Comparison of ENCODE assay signal across 9 mouse cellular contexts in the genomic region with DNA sequence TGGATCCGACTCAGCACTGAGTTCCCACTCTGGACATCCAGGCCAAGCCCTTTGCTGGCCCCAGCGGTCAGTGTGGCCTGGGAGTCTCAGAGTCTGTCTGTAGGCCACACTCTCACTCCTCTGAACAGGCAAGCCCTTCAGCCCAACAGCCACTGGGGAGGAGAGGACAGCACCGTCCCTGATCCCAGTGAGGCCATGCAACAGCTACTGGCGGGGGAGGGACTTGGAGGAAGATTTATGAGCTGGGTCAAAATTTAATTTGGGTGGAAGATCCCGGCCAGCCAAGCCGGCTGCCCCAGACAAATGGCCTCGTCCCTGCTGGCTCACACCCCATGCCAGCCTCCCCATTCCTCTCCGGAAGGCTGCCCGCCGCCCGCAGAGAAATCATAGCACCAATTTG. TPM values are rescaled to one million over a fixed set of nuclear protein-coding genes. Genes with fewer than 3 reads are reported as not detected.
DNase-seq lines count a peak whose midpoint lies in the region; ATAC-seq and TF ChIP-seq lines count a peak whose summit lies in the region.
"Had no signal": no experiment of that assay in that cellular context is flagged by ENCODE, and none has a peak within 500 bp of the region (broad histone marks: within the 10 kb centered on the region; RNA-seq: fewer than 3 reads in every experiment).

No protein-coding gene starts in this region.

- no peak for TF ChIP-seq CTCF in E14TG2a.4 (conservative IDR thresholded peaks at IDR 0.05; ENCODE audit: low read length)
- no peak for TF ChIP-seq CTCF in thymus, adult 2 months (IDR thresholded peaks at IDR 0.05; ENCODE audit: borderline replicate concordance, control insufficient read depth, extremely low read depth, insufficient read depth, low read length, poor library complexity)

- H3K27ac ChIP-seq in thymus, adult 2 months (ENCODE audit: control insufficient read depth, insufficient read depth, low read length), result no peak overlapping the region
- H3K27ac ChIP-seq: macrophage had no signal

- ATAC-seq in inflammation-experienced regulatory T-cells, adult 6 months, result no peak

- H3K9me3 ChIP-seq in E14TG2a.4 (ENCODE audit: low read length), result no peaks in the 10 kb centered on the region

- peak overlapping the region; percentile 35; the same call in 1 of the 2 replicates for H3K4me3 ChIP-seq in E14TG2a.4 (replicated peaks; ENCODE audit: low read length)
- no peak overlapping the region for H3K4me3 ChIP-seq in thymus, adult 2 months (ENCODE audit: control insufficient read depth, insufficient read depth, low read length)

- H3K36me3 ChIP-seq in E14TG2a.4 (ENCODE audit: insufficient read depth, low read length), result no peaks in the 10 kb centered on the region
- no peaks in the 10 kb centered on the region for H3K36me3 ChIP-seq in thymus, adult 2 months (ENCODE audit: control insufficient read depth, insufficient read depth, low read length)

- TF ChIP-seq POLR2A in thymus, adult 2 months (IDR thresholded peaks at IDR 0.05; ENCODE audit: control insufficient read depth, extremely low read depth, insufficient read depth, low read length, poor library complexity), result no peak

- peak; percentile 24 to 45 for DNase-seq in heart, adult 18-20 months
- no peak for DNase-seq in heart, adult 9 months (ENCODE audit: low spot score in 2 of 2)
- DNase-seq in cerebellum, adult 18-20 months, result peak; percentile 73 to 80
- peak; percentile 65 for DNase-seq in kidney, adult 11 months
- no peak for DNase-seq in thymus, postnatal 4 days
- DNase-seq in thymus, adult 2 months, result no peak

- peaks cover 16% of the 10 kb centered on the region for H3K27me3 ChIP-seq in E14TG2a.4 (ENCODE audit: insufficient read depth, low read length)
- no peaks in the 10 kb centered on the region for H3K27me3 ChIP-seq in thymus, adult 2 months (ENCODE audit: control insufficient read depth, insufficient read depth, low read length)

- H3K4me1 ChIP-seq in E14TG2a.4 (replicated peaks; ENCODE audit: low read depth, low read length), result peaks cover 37% of the 10 kb centered on the region
- H3K4me1 ChIP-seq in thymus, adult 2 months (replicated peaks; ENCODE audit: control insufficient read depth, insufficient read depth, low read length), result peaks cover 23% of the 10 kb centered on the region

- WGBS in thymus, adult 2 months, result 94% methylated on average over 11 of the region's 11 CpGs

RNA-seq across cellular contexts. Expression of a gene that starts 15.7 kb away (rescaled TPM):
- total RNA-seq in heart, adult 18-20 months (2021), result 1 to 10 TPM in 1 of 2 experiments, under 1 TPM in 1; 0.82 to 1.4 TPM
- under 1 TPM in 1 of 3 experiments, not detected in 2; 0.20 TPM for polyA plus RNA-seq in inflammation-experienced regulatory T-cells, adult 6 months (2017; shearing (Covaris generic))
- 0.59 and 0.64 TPM in 2 replicates for polyA plus RNA-seq in thymus, adult 2 months (2012; rRNA removed)
- polyA plus RNA-seq: macrophage had no signal

Comparison
In these comparisons a context has a peak if more than half of its experiments do, and no peak if none do; other contexts are left out.
1. DNase-seq: peak in heart, adult 18-20 months (2 of 2), cerebellum, adult 18-20 months (2 of 2) and kidney, adult 11 months (single experiment); none in heart, adult 9 months (0 of 2), thymus, postnatal 4 days (single experiment) and thymus, adult 2 months (single experiment).